Mouse (Mus musculus) cerebellum, postnatal 25 days (tissue): ENCODE measurements around the gene Sugct.

ENCODE experiments used
- DNase-seq, 2 experiments: peaks; one replicate each; pipeline ENCODE4 v3.0.0; 2021; ENCODE audit warnings: mixed read lengths in 2 of 2

Sugct gene

GRCm38 (mm10) chr13:17694911-17695699 is at the start of gene Sugct, which contains the start of gene Mplkip:
Gene Sugct (minus strand): TSS chr13:17695553.
Gene Mplkip (plus strand): TSS chr13:17695192.
- DNase-seq, result peak; percentile 99 to 100

DNA sequence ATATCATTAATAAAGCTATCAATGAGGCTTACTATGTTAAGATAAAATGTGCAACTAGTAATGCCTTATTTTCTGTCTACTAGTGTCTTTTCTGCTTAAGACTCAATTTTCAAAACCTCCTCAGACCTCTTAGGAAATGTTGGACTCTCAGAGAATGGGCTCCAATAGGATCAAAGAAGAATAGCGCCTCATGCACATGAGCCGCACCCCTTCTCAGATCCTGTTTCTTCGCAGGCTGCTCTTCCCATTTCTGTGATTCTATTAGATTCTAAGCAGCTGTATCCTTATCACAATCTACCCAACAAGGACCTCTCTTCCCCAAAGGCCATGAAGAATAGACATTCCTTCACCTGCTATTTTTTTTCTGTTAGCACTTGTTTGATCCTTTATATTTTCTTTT is 33.4 kb upstream of the Sugct start:
- no peak for DNase-seq

- no peak for DNase-seq
These were observed 32.6 kb upstream of the Sugct start for GRCm38 (mm10) chr13:17727922-17728321.

GRCm38 (mm10) chr13:17717357-17717756 is 22.0 kb upstream of the Sugct start:
- DNase-seq, result no peak

GRCm38 (mm10) chr13:17708784-17709311 is 13.5 kb upstream of the Sugct start:
- DNase-seq, result no peak

DNA sequence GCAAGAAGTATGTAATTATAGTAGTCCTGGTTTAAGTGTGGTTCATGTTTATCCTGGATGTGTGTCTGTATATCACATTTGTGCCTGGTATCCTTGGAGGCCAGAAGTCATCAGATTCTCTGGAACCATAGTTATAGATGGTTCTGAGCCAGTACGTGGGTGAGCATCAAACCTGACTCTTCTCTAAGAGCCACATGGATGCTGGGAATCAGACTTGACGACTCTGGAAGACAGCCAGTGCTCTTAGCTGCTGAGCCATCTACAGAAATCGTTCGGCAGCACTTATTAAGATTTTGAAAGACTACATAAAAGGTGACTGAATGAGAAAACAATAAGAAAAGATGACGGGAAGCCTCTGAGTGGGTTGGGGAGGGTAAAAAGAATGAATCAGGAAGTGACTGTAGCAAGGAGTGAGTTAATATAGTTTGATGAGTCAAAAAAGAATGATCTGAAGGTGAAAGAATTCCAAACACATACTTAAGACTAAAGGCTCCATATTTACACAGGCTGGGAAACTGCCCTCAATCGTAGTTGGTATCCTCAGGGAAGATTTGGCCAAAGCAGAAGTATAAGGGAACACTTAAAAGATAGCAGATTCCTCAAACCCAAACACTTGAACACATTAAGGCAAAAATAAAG is 10.0 kb upstream of the Sugct start:
- no peak for DNase-seq

- no peak for DNase-seq
These were observed 7.0 kb upstream of the Sugct start for GRCm38 (mm10) chr13:17702311-17702710.

DNA sequence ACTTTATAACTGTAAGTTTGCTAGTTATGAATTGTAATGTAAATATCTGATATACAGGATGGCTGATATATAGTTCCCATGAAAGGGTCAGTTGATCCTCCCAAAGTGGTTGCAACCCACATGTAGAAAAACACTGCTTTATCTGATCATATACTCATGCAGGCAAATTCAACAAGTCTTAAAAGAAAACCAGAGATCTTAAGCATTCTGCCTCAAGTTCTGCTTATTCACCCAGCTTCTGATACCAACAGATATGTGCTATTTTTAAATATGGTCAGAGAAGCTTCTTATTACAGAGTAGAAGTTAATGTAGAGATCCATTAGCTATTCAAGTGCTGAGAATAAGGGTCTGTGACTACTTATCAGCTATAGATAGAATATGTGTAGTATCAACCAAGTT is 6.0 kb upstream of the Sugct start:
- DNase-seq, result no peak

GRCm38 (mm10) chr13:17700090-17700715 is 4.8 kb upstream of the Sugct start:
- no peak for DNase-seq

DNA sequence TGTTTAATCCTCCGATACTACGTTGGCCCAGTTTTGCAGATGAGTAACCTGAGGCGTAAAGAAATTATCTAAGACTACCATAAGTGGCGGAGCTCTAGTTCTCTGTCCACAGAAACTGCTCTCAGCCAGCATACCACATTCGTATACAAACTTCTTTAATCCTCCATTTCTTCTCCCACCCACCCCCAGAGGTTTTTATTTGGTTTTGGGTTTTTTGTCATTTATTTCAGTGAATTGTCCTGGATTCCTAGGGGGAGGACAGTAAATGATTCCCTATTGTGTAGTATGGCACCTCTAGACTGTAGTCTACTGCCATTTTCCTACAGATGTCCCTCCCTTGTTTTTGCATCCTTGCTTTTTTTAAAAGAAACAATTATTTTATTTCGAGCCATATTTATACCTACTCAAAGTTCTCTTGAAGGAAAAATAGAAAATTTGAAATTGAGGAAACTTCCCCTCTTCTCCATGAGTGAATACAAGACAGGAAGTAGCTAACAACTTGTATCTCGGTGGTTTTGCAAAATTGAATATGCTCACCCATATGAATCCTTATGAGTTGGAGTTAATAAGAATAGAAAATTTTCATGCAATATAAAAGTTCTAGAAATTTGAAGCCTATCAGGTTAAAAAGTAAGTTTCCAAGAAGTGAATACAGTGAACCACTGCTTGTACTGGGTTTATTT is 686 bp upstream of the Sugct start:
- no peak for DNase-seq

DNA sequence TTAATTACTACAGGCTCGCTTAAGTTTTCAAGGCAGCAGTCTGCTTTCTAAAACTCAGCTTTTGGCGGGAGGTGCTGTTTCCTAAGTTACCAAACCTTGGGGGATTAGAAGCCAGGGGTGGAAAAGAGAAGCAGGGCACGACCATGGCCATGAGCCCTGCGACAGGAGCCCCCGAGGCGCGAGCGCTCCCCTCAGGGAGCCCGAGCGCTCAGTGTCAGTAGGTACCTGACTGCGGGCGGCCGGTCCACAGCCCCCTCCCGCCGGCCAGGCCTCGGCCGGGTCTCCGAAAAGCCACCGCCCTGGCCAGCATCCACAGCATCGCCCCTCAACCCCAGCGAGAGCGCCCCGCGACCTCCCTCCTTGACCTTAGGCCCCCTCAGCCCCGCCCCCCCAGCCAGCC is 939 bp downstream of the Sugct start:
- DNase-seq, result no peak

DNA sequence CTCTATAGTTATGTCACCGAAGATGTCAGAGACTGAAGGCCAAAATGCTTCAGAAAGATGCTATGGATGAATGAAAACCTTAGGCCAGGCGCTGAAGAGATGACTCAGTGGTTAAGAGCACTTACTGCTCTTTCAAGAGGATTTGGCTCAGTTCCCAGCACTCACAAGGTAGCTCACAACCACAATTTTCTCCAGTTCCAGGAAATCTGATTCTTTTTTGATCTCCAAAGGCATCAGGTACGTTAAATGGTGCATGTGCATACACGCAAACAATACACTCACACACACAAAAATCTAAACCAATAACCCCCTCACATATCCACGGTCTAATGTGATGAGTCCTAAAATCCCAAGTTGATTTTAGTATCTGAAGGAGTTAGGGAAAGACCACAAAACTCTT is 1.5 kb downstream of the Sugct start:
- peak in 1 of 2 experiments; percentile 9 for DNase-seq

GRCm38 (mm10) chr13:17691436-17691835 is 3.9 kb downstream of the Sugct start:
- DNase-seq, result no peak

- DNase-seq, result no peak
These were observed 4.7 kb downstream of the Sugct start for GRCm38 (mm10) chr13:17690686-17691085.

- no peak for DNase-seq
These were observed 5.9 kb downstream of the Sugct start for GRCm38 (mm10) chr13:17689461-17689860.

GRCm38 (mm10) chr13:17671122-17671521 is 24.2 kb downstream of the Sugct start:
- DNase-seq, result no peak

GRCm38 (mm10) chr13:17667380-17667779 is 28.0 kb downstream of the Sugct start:
- DNase-seq, result no peak

GRCm38 (mm10) chr13:17642294-17642693 is 53.1 kb downstream of the Sugct start:
- DNase-seq, result no peak

GRCm38 (mm10) chr13:17638008-17638407 is 57.3 kb downstream of the Sugct start:
- DNase-seq, result no peak

DNA sequence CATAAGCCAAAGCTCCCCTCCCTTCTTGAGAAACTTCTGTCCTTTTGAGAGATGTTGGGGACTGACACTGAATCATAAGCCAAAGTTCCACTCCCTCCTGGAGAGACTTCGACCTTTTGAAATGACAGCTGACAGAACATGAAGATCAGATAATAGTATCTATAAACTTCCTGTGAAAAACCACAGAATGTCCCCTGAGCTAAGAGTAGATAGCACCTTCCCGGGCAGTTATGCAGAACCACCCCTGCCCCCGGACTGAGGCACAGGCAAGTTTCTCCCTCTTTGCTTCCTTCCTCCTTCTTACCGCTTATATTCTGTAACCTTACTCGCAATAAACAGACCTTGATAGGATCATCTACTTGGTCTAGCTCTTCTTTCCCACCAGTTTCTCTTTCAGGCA is 68.2 kb downstream of the Sugct start:
- no peak for DNase-seq

DNA sequence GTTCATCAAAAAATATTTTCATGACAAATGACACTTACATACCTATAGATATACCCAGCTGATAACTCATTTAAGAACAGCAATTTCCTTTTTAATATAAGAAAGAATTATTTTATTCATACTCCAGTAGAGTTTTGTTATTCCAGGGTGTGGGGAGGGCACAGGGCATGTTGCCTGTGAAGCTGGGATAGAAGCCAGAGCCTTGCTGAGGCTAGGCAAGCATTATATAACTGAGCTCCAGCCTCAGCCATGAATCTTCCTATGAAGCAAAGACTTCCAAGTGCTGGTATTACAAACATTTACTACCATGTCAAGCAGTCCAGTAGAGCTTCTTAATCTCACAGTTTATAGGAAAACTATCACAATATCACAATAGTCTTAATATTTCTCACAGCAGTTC is 70.4 kb downstream of the Sugct start:
- DNase-seq, result peak in 1 of 2 experiments; percentile 8

DNA sequence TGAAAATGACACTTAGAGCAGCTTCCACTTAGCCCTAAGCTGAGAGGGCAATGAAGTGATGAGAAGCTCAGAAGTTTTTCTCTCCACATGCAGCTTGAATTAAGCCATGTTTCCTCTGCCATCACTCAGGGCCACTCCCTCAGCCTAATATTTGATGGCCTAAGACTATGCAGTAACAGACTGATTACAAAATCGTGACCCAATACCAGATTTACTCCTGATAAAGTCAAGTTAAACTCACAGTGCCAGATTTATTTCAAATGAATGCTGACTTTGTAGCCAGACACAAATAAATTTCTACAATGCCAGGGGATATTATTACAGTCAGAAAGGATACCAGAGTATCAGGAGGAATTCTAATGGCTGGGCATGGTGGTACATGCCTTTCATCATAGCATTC is 89.1 kb downstream of the Sugct start:
- no peak for DNase-seq

DNA sequence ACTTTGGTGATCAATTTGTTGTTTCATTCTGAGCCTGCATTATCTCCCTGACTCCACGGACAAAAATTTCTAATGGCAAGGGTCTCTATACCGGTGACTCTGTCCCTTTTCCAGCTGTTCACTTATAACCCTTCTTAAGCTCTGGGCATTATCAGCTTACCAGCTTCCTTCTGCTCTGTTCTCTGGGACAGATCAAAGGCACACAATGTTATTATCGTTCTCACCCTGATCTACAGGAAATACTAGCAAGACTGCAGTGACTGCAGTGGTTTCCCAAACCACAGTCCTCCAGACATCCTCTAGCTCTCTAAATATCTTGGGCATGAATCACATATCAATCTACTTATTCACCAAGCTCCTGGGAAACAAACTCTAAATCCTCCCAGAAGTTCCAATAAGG is 90.7 kb downstream of the Sugct start:
- DNase-seq, result no peak
